Mouse (Mus musculus) liver, adult 2 months (tissue): ENCODE results near the gene 5730522E02Rik.

Experiments used
- CTCF ChIP-seq: fragments of 200-500 bp; IDR thresholded peaks from 2 replicates; pipeline ENCODE4 v1.5.1; 2011; ENCODE audit warnings: low read depth, low read length, control low read depth
- POLR2A ChIP-seq: fragments of 200-500 bp; IDR thresholded peaks from 2 replicates; pipeline ENCODE4 v1.6.1; 2011; ENCODE audit warnings: low read length, control low read depth; ENCODE audit not compliant: insufficient read depth; ENCODE audit errors: extremely low read depth

DNA sequence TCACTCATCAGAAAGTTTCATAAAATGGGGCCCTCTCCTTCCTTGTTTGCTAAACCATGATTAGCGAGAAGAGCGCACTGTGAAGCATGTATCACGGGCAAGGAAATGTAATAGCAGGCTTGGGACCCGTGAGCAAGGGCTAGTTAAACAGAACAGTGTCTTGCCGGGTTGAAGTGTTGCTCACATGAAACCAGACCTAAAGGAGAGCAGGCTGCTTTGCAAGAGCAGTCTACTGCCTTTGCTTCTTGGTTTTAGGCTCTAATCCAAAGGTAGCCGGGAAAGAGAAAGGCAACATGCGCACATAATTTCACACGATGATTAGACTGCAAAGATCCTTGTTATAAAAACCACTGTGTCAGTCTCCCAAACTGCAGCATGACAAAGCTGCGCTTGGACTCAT is 354.8 kb downstream of the 5730522E02Rik start:
- TF ChIP-seq CTCF = no peak
- TF ChIP-seq POLR2A = no peak
